Mouse (Mus musculus): Measurements from ENCODE around the gene Wnt3. TPM values are rescaled to one million over a fixed set of nuclear protein-coding genes. Genes with fewer than 3 reads are reported as not detected.

The Wnt3 gene
- polyA plus RNA-seq, 1 experiment from 2014 or later = 5.1 TPM

GRCm38 (mm10) chr11:103804126-103804525, 30.2 kb downstream of the Wnt3 start:
- ATAC-seq (ENCODE audit: insufficient number of reproducible peaks, low FRiP score, low TSS enrichment, low read depth) (no peak), DNase-seq (ENCODE audit: low spot score) (no peak)
- H3K27ac ChIP-seq (replicated peaks; ENCODE audit: low read depth, low read length) = no peak overlapping the region
- peaks cover 24% of the 10 kb centered on the region for H3K27me3 ChIP-seq (ENCODE audit: control insufficient read depth, insufficient read depth, low read length)
- no peaks in the 10 kb centered on the region for H3K9me3 ChIP-seq (ENCODE audit: control insufficient read depth, low read length)
- H3K36me3 ChIP-seq (ENCODE audit: control insufficient read depth, insufficient read depth, low read length) = no peaks in the 10 kb centered on the region
- no peak overlapping the region for H3K4me3 ChIP-seq (ENCODE audit: low read depth, low read length)
- H3K4me1 ChIP-seq (ENCODE audit: control insufficient read depth, insufficient read depth, low read length) = no peaks in the 10 kb centered on the region
- H3K4me2 ChIP-seq (ENCODE audit: low read depth, severe bottlenecking) = no peak overlapping the region
- 88% methylated on average over 11 of the region's 11 CpGs for WGBS
- H3K9ac ChIP-seq (ENCODE audit: low read length) = no peak overlapping the region

- H3K9ac ChIP-seq (ENCODE audit: low read length) = no peak overlapping the region
- DNase-seq (ENCODE audit: low spot score) (no peak), ATAC-seq (ENCODE audit: insufficient number of reproducible peaks, low FRiP score, low TSS enrichment, low read depth) (no peak)
- no peak overlapping the region for H3K27ac ChIP-seq (replicated peaks; ENCODE audit: low read depth, low read length)
- H3K4me2 ChIP-seq (ENCODE audit: low read depth, severe bottlenecking) = no peak overlapping the region
- H3K4me1 ChIP-seq (ENCODE audit: control insufficient read depth, insufficient read depth, low read length) = peaks cover 3% of the 10 kb centered on the region; the same call in 1 of the 2 replicates
- no peak overlapping the region for H3K4me3 ChIP-seq (ENCODE audit: low read depth, low read length)
- 72% methylated on average over 4 of the region's 4 CpGs for WGBS
- no peaks in the 10 kb centered on the region for H3K9me3 ChIP-seq (ENCODE audit: control insufficient read depth, low read length)
- H3K27me3 ChIP-seq (ENCODE audit: control insufficient read depth, insufficient read depth, low read length) = peaks cover 31% of the 10 kb centered on the region
- no peaks in the 10 kb centered on the region for H3K36me3 ChIP-seq (ENCODE audit: control insufficient read depth, insufficient read depth, low read length)
Measured at GRCm38 (mm10) chr11:103804804-103805203, 30.9 kb downstream of the Wnt3 start.

- Histone ChIP-seq H3K9me3 (ENCODE audit: control insufficient read depth, low read length) (no peaks in the 10 kb centered on the region), H3K9ac (ENCODE audit: low read length) (no peak overlapping the region), H3K4me1 (ENCODE audit: control insufficient read depth, insufficient read depth, low read length) (peaks cover 11% of the 10 kb centered on the region), H3K4me3 (ENCODE audit: low read depth, low read length) (no peak overlapping the region), H3K27me3 (ENCODE audit: control insufficient read depth, insufficient read depth, low read length) (peaks cover 47% of the 10 kb centered on the region), H3K36me3 (ENCODE audit: control insufficient read depth, insufficient read depth, low read length) (no peaks in the 10 kb centered on the region), H3K27ac (replicated peaks; ENCODE audit: low read depth, low read length) (no peak overlapping the region), H3K4me2 (ENCODE audit: low read depth, severe bottlenecking) (no peak overlapping the region)
- ATAC-seq (ENCODE audit: insufficient number of reproducible peaks, low FRiP score, low TSS enrichment, low read depth) = no peak
- WGBS = 40% methylated on average over 12 of the region's 12 CpGs
- no peak for DNase-seq (ENCODE audit: low spot score)
Measured at GRCm38 (mm10) chr11:103807966-103808365, 34.0 kb downstream of the Wnt3 start.

GRCm38 (mm10) chr11:103808771-103809610, 35.0 kb downstream of the Wnt3 start:
- Histone ChIP-seq H3K36me3 (ENCODE audit: control insufficient read depth, insufficient read depth, low read length) (no peaks in the 10 kb centered on the region), H3K27ac (replicated peaks; ENCODE audit: low read depth, low read length) (no peak overlapping the region), H3K4me2 (ENCODE audit: low read depth, severe bottlenecking) (peak overlapping the region; percentile 99), H3K9ac (ENCODE audit: low read length) (no peak overlapping the region), H3K4me3 (ENCODE audit: low read depth, low read length) (peak overlapping the region; percentile 49), H3K27me3 (ENCODE audit: control insufficient read depth, insufficient read depth, low read length) (peaks cover 47% of the 10 kb centered on the region), H3K9me3 (ENCODE audit: control insufficient read depth, low read length) (no peaks in the 10 kb centered on the region), H3K4me1 (ENCODE audit: control insufficient read depth, insufficient read depth, low read length) (peaks cover 11% of the 10 kb centered on the region)
- DNase-seq (ENCODE audit: low spot score) (peak; percentile 57), ATAC-seq (ENCODE audit: insufficient number of reproducible peaks, low FRiP score, low TSS enrichment, low read depth) (no peak)
- WGBS = 2% methylated on average over 29 of the region's 29 CpGs

GRCm38 (mm10) chr11:103809611-103810598, 36.0 kb downstream of the Wnt3 start:
- H3K36me3 ChIP-seq (ENCODE audit: control insufficient read depth, insufficient read depth, low read length) = no peaks in the 10 kb centered on the region
- no peaks in the 10 kb centered on the region for H3K9me3 ChIP-seq (ENCODE audit: control insufficient read depth, low read length)
- peak overlapping the region; percentile 99 for H3K4me2 ChIP-seq (ENCODE audit: low read depth, severe bottlenecking)
- H3K9ac ChIP-seq (ENCODE audit: low read length) = peak overlapping the region; percentile 55
- under 1% methylated on average over 75 of the region's 107 CpGs for WGBS
- H3K4me1 ChIP-seq (ENCODE audit: control insufficient read depth, insufficient read depth, low read length) = peaks cover 11% of the 10 kb centered on the region
- H3K27me3 ChIP-seq (ENCODE audit: control insufficient read depth, insufficient read depth, low read length) = peaks cover 47% of the 10 kb centered on the region
- peak overlapping the region; percentile 49 for H3K4me3 ChIP-seq (ENCODE audit: low read depth, low read length)
- DNase-seq (ENCODE audit: low spot score) = peak; percentile 58
- peak; percentile 67; the same call in 1 of the 2 replicates for ATAC-seq (ENCODE audit: insufficient number of reproducible peaks, low FRiP score, low TSS enrichment, low read depth)
- no peak overlapping the region for H3K27ac ChIP-seq (replicated peaks; ENCODE audit: low read depth, low read length)

- ATAC-seq (ENCODE audit: insufficient number of reproducible peaks, low FRiP score, low TSS enrichment, low read depth) (no peak), DNase-seq (ENCODE audit: low spot score) (no peak)
- H3K4me1 ChIP-seq (ENCODE audit: control insufficient read depth, insufficient read depth, low read length) = peaks cover 11% of the 10 kb centered on the region
- H3K4me2 ChIP-seq (ENCODE audit: low read depth, severe bottlenecking) = peak overlapping the region; percentile 99
- H3K9ac ChIP-seq (ENCODE audit: low read length) = no peak overlapping the region
- no peaks in the 10 kb centered on the region for H3K9me3 ChIP-seq (ENCODE audit: control insufficient read depth, low read length)
- WGBS = 21% methylated on average over 12 of the region's 12 CpGs
- H3K4me3 ChIP-seq (ENCODE audit: low read depth, low read length) = peak overlapping the region; percentile 49; the same call in 1 of the 2 replicates
- H3K27me3 ChIP-seq (ENCODE audit: control insufficient read depth, insufficient read depth, low read length) = peaks cover 49% of the 10 kb centered on the region
- H3K36me3 ChIP-seq (ENCODE audit: control insufficient read depth, insufficient read depth, low read length) = no peaks in the 10 kb centered on the region
- H3K27ac ChIP-seq (replicated peaks; ENCODE audit: low read depth, low read length) = no peak overlapping the region
Measured at GRCm38 (mm10) chr11:103810631-103811030, 36.7 kb downstream of the Wnt3 start.

GRCm38 (mm10) chr11:103811246-103811645, 37.3 kb downstream of the Wnt3 start:
- no peak overlapping the region for H3K9ac ChIP-seq (ENCODE audit: low read length)
- ATAC-seq (ENCODE audit: insufficient number of reproducible peaks, low FRiP score, low TSS enrichment, low read depth) (no peak), DNase-seq (ENCODE audit: low spot score) (no peak)
- H3K9me3 ChIP-seq (ENCODE audit: control insufficient read depth, low read length) = no peaks in the 10 kb centered on the region
- no peak overlapping the region for H3K4me3 ChIP-seq (ENCODE audit: low read depth, low read length)
- H3K4me1 ChIP-seq (ENCODE audit: control insufficient read depth, insufficient read depth, low read length) = peaks cover 11% of the 10 kb centered on the region
- H3K36me3 ChIP-seq (ENCODE audit: control insufficient read depth, insufficient read depth, low read length) = no peaks in the 10 kb centered on the region
- peaks cover 46% of the 10 kb centered on the region for H3K27me3 ChIP-seq (ENCODE audit: control insufficient read depth, insufficient read depth, low read length)
- no peak overlapping the region for H3K27ac ChIP-seq (replicated peaks; ENCODE audit: low read depth, low read length)
- H3K4me2 ChIP-seq (ENCODE audit: low read depth, severe bottlenecking) = no peak overlapping the region
- 66% methylated on average over 25 of the region's 25 CpGs for WGBS

- H3K9me3 ChIP-seq (ENCODE audit: control insufficient read depth, low read length) = no peaks in the 10 kb centered on the region
- DNase-seq (ENCODE audit: low spot score) = no peak
- no peak overlapping the region for H3K27ac ChIP-seq (replicated peaks; ENCODE audit: low read depth, low read length)
- H3K36me3 ChIP-seq (ENCODE audit: control insufficient read depth, insufficient read depth, low read length) = no peaks in the 10 kb centered on the region
- WGBS = 20% methylated on average over 3 of the region's 3 CpGs
- H3K27me3 ChIP-seq (ENCODE audit: control insufficient read depth, insufficient read depth, low read length) = peaks cover 18% of the 10 kb centered on the region
- H3K4me3 ChIP-seq (ENCODE audit: low read depth, low read length) = no peak overlapping the region
- ATAC-seq (ENCODE audit: insufficient number of reproducible peaks, low FRiP score, low TSS enrichment, low read depth) = no peak
- H3K4me1 ChIP-seq (ENCODE audit: control insufficient read depth, insufficient read depth, low read length) = peaks cover 8% of the 10 kb centered on the region
- no peak overlapping the region for H3K9ac ChIP-seq (ENCODE audit: low read length)
- no peak overlapping the region for H3K4me2 ChIP-seq (ENCODE audit: low read depth, severe bottlenecking)
Measured at GRCm38 (mm10) chr11:103814808-103815207, 40.9 kb downstream of the Wnt3 start.
